Comparison of ENCODE assay signal across 22 mouse cellular contexts in the genomic region with DNA sequence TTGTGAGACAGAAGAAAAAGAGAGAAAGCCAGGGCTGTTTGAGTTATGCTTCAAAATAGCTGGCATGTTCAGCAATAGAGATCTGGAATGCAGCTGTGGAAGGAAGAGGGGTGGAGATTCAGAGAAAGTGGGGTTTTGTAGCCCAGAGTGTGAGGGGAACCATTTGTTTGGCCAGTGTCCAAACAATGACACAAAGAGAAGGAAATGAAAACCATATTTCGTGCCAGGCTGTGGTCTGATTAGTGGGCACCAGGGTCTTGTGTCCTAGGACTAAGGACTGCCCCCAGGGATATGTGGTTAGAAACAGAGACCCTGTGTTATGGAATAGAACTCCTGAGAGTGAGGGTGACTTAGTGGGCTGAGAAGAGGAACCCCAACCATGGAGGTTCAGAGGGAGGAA.
DNase-seq lines count a peak whose midpoint lies in the region; ATAC-seq lines count a peak whose summit lies in the region.
"Had no signal": no experiment of that assay in that cellular context is flagged by ENCODE, and none has a peak within 500 bp of the region (broad histone marks: within the 10 kb centered on the region; RNA-seq: fewer than 3 reads in every experiment).

No protein-coding gene starts in this region.

- WGBS in embryonic facial prominence, embryonic 15.5 days, result 19% methylated on average over 1 of the region's 1 CpGs
- WGBS in limb, embryonic 15.5 days, result 26% methylated on average over 1 of the region's 1 CpGs

- peak overlapping the region; percentile 80 for H3K27ac ChIP-seq in embryonic facial prominence, embryonic 15.5 days (replicated peaks)
- H3K27ac ChIP-seq in limb, embryonic 15.5 days, result peak overlapping the region; percentile 43
- H3K27ac ChIP-seq: forebrain, embryonic 13.5 days; hindbrain, embryonic 12.5 days; layer of hippocampus, adult 2 months; liver, embryonic 14.5 days; midbrain, embryonic 10.5 days had no signal

- intact Hi-C loops in heart, postnatal 10 days (cut with DNase I), result no loop called here
- intact Hi-C loops in heart, postnatal 25 days (cut with DNase I), result no loop called here

- peak; percentile 36 to 51 for DNase-seq in heart, postnatal 10 days
- no peak for DNase-seq in heart, postnatal 25 days (ENCODE audit: low spot score)
- peak; percentile 29 for DNase-seq in Muller cell, postnatal 12 days (ENCODE audit: inconsistent ontology term)
- no peak for DNase-seq in cerebellum, postnatal 36 days
- DNase-seq: adrenal gland, postnatal 10 days; cerebellum, postnatal 10 days; embryo, embryonic 11 days; kidney, adult 2 months; kidney, postnatal 14 days; left cerebral cortex, postnatal 4 days; right cerebral cortex, postnatal 25 days; thymus, adult 2 months had no signal

- no peak overlapping the region for H3K9ac ChIP-seq in embryonic facial prominence, embryonic 15.5 days
- no peak overlapping the region for H3K9ac ChIP-seq in limb, embryonic 15.5 days
- H3K9ac ChIP-seq: forebrain, embryonic 13.5 days; hindbrain, embryonic 12.5 days; liver, embryonic 14.5 days had no signal

- no peak overlapping the region for H3K4me3 ChIP-seq in embryonic facial prominence, embryonic 15.5 days (replicated peaks)
- H3K4me3 ChIP-seq in limb, embryonic 15.5 days, result no peak overlapping the region
- H3K4me3 ChIP-seq: erythroblast, embryonic 14.5 days; forebrain, embryonic 13.5 days; hindbrain, embryonic 12.5 days; layer of hippocampus, adult 2 months; midbrain, embryonic 10.5 days had no signal

- 0 out of 2 replicates have a peak, but pooled peaks have one; percentile 63 for ATAC-seq in embryonic facial prominence, embryonic 15.5 days (ENCODE audit: insufficient number of reproducible peaks, low FRiP score, low TSS enrichment, low read depth)
- ATAC-seq in limb, embryonic 15.5 days (ENCODE audit: insufficient number of reproducible peaks, low FRiP score, low TSS enrichment, low read depth), result 0 out of 2 replicates have a peak, but pooled peaks have one; percentile 48
- no peak for ATAC-seq in monocyte, adult 5-6 weeks (replicated peaks; ENCODE audit: insufficient number of reproducible peaks, low FRiP score, low TSS enrichment, poor library complexity, severe bottlenecking)
- ATAC-seq: forebrain, embryonic 13.5 days; Patski had no signal

- H3K9me3 ChIP-seq in embryonic facial prominence, embryonic 15.5 days (replicated peaks), result no peaks in the 10 kb centered on the region
- no peaks in the 10 kb centered on the region for H3K9me3 ChIP-seq in limb, embryonic 15.5 days
- H3K9me3 ChIP-seq: forebrain, embryonic 13.5 days; hindbrain, embryonic 12.5 days; midbrain, embryonic 10.5 days had no signal

- no peaks in the 10 kb centered on the region for H3K27me3 ChIP-seq in embryonic facial prominence, embryonic 15.5 days
- H3K27me3 ChIP-seq in limb, embryonic 15.5 days, result no peaks in the 10 kb centered on the region
- H3K27me3 ChIP-seq: forebrain, embryonic 13.5 days; hindbrain, embryonic 12.5 days had no signal

- no peak overlapping the region for H3K4me2 ChIP-seq in embryonic facial prominence, embryonic 15.5 days (replicated peaks)
- H3K4me2 ChIP-seq in limb, embryonic 15.5 days, result no peak overlapping the region
- H3K4me2 ChIP-seq: forebrain, embryonic 13.5 days; hindbrain, embryonic 12.5 days had no signal

- peaks cover 20% of the 10 kb centered on the region; the same call in 1 of the 2 replicates for H3K4me1 ChIP-seq in embryonic facial prominence, embryonic 15.5 days
- no peaks in the 10 kb centered on the region for H3K4me1 ChIP-seq in limb, embryonic 15.5 days
- H3K4me1 ChIP-seq: forebrain, embryonic 13.5 days; hindbrain, embryonic 12.5 days; midbrain, embryonic 10.5 days had no signal

- H3K36me3 ChIP-seq in embryonic facial prominence, embryonic 15.5 days, result no peaks in the 10 kb centered on the region
- no peaks in the 10 kb centered on the region for H3K36me3 ChIP-seq in limb, embryonic 15.5 days
- H3K36me3 ChIP-seq: hindbrain, embryonic 12.5 days; midbrain, embryonic 10.5 days had no signal

Comparison
In these comparisons a context has a peak if more than half of its experiments do, and no peak if none do; other contexts are left out.
1. DNase-seq: peak in heart, postnatal 10 days (2 of 2) and Muller cell, postnatal 12 days (single experiment); none in heart, postnatal 25 days (single experiment) and cerebellum, postnatal 36 days (0 of 2).